Mouse (Mus musculus) ES-E14 (cell line): ENCODE results near the gene Txndc16. TPM values are rescaled to one million over a fixed set of nuclear protein-coding genes. Genes with fewer than 3 reads are reported as not detected.

Experiments used
- DNase-seq: peaks from one replicate; pipeline ENCODE4 v3.0.0-alpha.2; 2013; ENCODE audit warnings: low read depth, low spot score
- H3K27ac ChIP-seq: 2 replicates; pipeline ENCODE4 v1.5.1; 2012; ENCODE audit warnings: low read depth, mild to moderate bottlenecking, low read length, moderate library complexity, mixed read lengths; ENCODE audit not compliant: poor library complexity, insufficient read depth, severe bottlenecking
- H3K36me3 ChIP-seq: 2 replicates; pipeline ENCODE4 v1.6.1; 2012; ENCODE audit warnings: mild to moderate bottlenecking, low read length, moderate library complexity, mixed read lengths; ENCODE audit not compliant: control insufficient read depth, poor library complexity, insufficient read depth, severe bottlenecking
- H3K4me1 ChIP-seq, 2 experiments: fragments of 150-350 bp in 1 of 2; sonication (generic) in 1 of 2; 2 replicates each; pipeline ENCODE4 v1.6.1; 2012; ENCODE audit warnings: low read length in 2 of 2, mild to moderate bottlenecking in 1 of 2, mixed read lengths in 1 of 2; ENCODE audit not compliant: control insufficient read depth in 2 of 2, insufficient read depth in 2 of 2, poor library complexity in 1 of 2
- H3K4me3 ChIP-seq, 2 experiments: fragments of 150-350 bp in 1 of 2; sonication (generic) in 1 of 2; 2 replicates each; pipeline ENCODE4 v1.5.1; 2012; ENCODE audit warnings: low read length in 2 of 2, low read depth in 1 of 2, mild to moderate bottlenecking in 1 of 2, mixed read lengths in 1 of 2; ENCODE audit not compliant: insufficient read depth in 1 of 2, poor library complexity in 1 of 2, severe bottlenecking in 1 of 2
- H3K9ac ChIP-seq: 2 replicates; pipeline ENCODE4 v1.6.1; 2012; ENCODE audit warnings: low read depth, mild to moderate bottlenecking, low read length, mixed read lengths; ENCODE audit not compliant: poor library complexity, insufficient read depth, severe bottlenecking
- H3K9me3 ChIP-seq: fragments of 150-350 bp; sonication (generic); 2 replicates; pipeline ENCODE4 v1.6.1; 2012; ENCODE audit warnings: low read depth, mild to moderate bottlenecking, low read length; ENCODE audit not compliant: control insufficient read depth, insufficient read depth
- CHD2 ChIP-seq: IDR thresholded peaks from 2 replicates; pipeline ENCODE4 v1.6.1; 2014; ENCODE audit warnings: mild to moderate bottlenecking, low read depth, low read length, inconsistent platforms
- HCFC1 ChIP-seq: IDR thresholded peaks from 2 replicates; pipeline ENCODE4 v1.6.1; 2012; ENCODE audit warnings: low read length, inconsistent platforms, borderline replicate concordance; ENCODE audit not compliant: insufficient read depth
- MAFK ChIP-seq: IDR thresholded peaks from 2 replicates; pipeline ENCODE4 v1.6.1; 2014; ENCODE audit warnings: mild to moderate bottlenecking, low read depth, low read length, inconsistent platforms; ENCODE audit not compliant: insufficient read depth
- ZC3H11A ChIP-seq: IDR thresholded peaks from 2 replicates; pipeline ENCODE4 v1.6.1; 2012; ENCODE audit warnings: low read depth, mild to moderate bottlenecking, inconsistent platforms, low read length, borderline replicate concordance
- ZNF384 ChIP-seq: IDR thresholded peaks from 2 replicates; pipeline ENCODE4 v1.6.1; 2012; ENCODE audit warnings: low read depth, low read length, inconsistent platforms
- in situ Hi-C, 2 experiments: fragments of 600-800 bp; cut with MboI; formaldehyde crosslinking; loops; one replicate each; pipeline ENCODE4 v1.15.1; 2025; ENCODE audit warnings: low sequenced_read_pairs in 2 of 2, inconsistent platforms in 1 of 2; ENCODE audit not compliant: unreplicated experiment in 2 of 2
- total RNA-seq: library from RNA; depleted of rRNA; stranded (reverse); fragments of 300-350 nt; gene quantifications from 2 replicates; pipeline ENCODE4 v1.2.3, GENCODE M21; 2012

Gene Txndc16
- total RNA-seq, 1 experiment, result 3.2 TPM

DNA sequence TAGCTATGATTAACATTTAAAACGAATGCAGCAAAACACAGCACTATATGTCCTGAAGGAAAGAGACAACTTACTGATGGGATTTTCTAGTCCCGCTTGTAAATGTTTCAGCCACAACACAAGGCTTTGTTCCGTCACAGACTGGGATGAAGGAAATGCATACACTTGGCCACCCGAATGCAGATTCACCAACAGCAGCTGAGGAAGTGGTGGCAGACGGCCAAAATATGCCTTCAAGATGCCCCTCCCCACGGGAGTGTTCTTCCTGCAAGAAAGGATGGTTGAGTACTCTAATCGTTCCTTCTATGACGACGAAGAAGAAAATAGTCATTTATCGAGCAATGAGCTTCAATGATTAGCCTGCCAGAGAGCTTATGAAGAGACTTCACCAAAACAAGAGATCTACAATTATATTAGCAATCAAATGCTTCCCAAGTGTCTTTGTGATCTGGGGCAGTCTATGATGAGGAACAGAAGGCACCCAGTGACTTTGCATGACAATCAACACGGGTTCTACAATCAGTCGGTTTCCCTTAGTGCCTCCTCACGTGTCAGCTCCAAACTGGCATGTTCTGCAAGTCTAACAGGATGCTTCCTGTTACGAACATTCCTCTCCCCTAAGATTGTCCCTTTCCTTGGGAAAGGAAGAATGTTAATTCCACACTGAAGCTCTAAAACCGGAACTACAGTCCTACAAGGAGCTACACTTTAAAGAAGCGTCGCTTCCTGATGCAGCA lies 79.6 kb downstream of the Txndc16 start:
- TF ChIP-seq CHD2 (no peak), HCFC1 (no peak), ZNF384 (no peak), ZC3H11A (no peak), MAFK (no peak)
- Histone ChIP-seq H3K36me3 (no peaks in the 10 kb centered on the region), H3K9ac (no peak overlapping the region), H3K27ac (no peak overlapping the region), H3K4me3 (no peak overlapping the region), H3K9me3 (no peaks in the 10 kb centered on the region), H3K4me1 (no peaks in the 10 kb centered on the region)
- DNase-seq, result no peak
- in situ Hi-C loops, result no loop called here

DNA sequence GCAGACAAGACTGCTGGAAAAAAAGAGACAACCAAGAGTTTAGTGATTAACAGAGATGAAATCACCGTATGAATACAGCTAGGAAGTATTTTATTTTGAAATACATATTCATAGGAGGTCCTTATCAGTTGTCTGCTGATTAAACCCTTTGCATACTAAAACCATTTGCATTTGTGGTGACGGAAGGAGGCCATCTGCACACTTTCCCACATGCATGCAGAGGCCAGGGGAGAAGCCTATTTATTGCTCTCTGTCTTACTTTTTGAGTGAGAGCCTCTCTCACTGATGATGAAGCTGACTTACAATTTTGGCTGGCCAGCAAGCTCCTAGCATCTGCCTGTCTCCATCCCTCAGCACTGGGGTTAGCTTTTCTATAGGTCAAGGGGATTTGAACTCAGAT lies 84.2 kb downstream of the Txndc16 start:
- Histone ChIP-seq H3K9ac (no peak overlapping the region), H3K4me1 (no peaks in the 10 kb centered on the region), H3K4me3 (no peak overlapping the region), H3K9me3 (no peaks in the 10 kb centered on the region), H3K27ac (no peak overlapping the region), H3K36me3 (no peaks in the 10 kb centered on the region)
- TF ChIP-seq CHD2 (no peak), MAFK (no peak), ZC3H11A (no peak), HCFC1 (no peak), ZNF384 (no peak)
- in situ Hi-C loops, result loop anchor here in 1 of 2 experiments (5.0 kb wide), 1 partner anchor 159 kb away; no protein-coding TSS in a partner anchor
- DNase-seq, result no peak

DNA sequence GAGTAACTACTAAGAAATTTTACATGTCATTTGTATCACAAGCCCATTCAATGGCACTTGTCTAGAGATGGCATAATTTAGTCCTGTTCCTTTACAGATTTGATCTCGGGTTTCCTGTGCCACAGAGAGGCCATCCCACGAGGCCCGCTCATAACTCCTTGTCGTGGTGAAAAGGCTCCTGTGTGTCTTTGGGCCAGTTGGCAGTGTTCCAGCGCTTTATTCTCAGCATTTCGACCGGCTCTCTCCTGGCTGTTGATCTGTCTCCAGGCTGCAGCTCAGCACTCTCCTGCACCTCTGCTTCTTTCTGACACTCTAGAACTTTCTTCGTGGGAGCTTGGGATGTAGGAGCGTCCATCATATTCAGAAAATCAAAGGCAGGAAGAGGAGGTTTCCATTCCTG lies 84.6 kb downstream of the Txndc16 start:
- in situ Hi-C loops, result loop anchor here in 1 of 2 experiments (5.0 kb wide), 1 partner anchor 158 kb away; no protein-coding TSS in a partner anchor
- Histone ChIP-seq H3K4me3 (no peak overlapping the region), H3K9ac (no peak overlapping the region), H3K27ac (no peak overlapping the region), H3K36me3 (no peaks in the 10 kb centered on the region), H3K4me1 (no peaks in the 10 kb centered on the region), H3K9me3 (no peaks in the 10 kb centered on the region)
- no peak for TF ChIP-seq HCFC1
- TF ChIP-seq ZNF384, result no peak
- TF ChIP-seq CHD2, result no peak
- TF ChIP-seq ZC3H11A, result no peak
- no peak for TF ChIP-seq MAFK
- no peak for DNase-seq

- in situ Hi-C loops, result no loop called here
- no peak overlapping the region for H3K4me3 ChIP-seq
These were observed 101.8 kb downstream of the Txndc16 start for GRCm38 (mm10) chr14:45118359-45118758.

GRCm38 (mm10) chr14:45102201-45102600 lies 117.9 kb downstream of the Txndc16 start:
- Histone ChIP-seq H3K9me3 (no peaks in the 10 kb centered on the region), H3K9ac (no peak overlapping the region), H3K4me3 (no peak overlapping the region), H3K4me1 (no peaks in the 10 kb centered on the region), H3K27ac (no peak overlapping the region), H3K36me3 (no peaks in the 10 kb centered on the region)
- in situ Hi-C loops, result no loop called here
- TF ChIP-seq ZNF384, result no peak
- TF ChIP-seq ZC3H11A, result no peak
- TF ChIP-seq HCFC1, result no peak
- no peak for TF ChIP-seq CHD2
- TF ChIP-seq MAFK, result no peak
- no peak for DNase-seq

More at GRCm38 (mm10) chr14:45118359-45118758, 101.8 kb downstream of the Txndc16 start:
- TF ChIP-seq ZC3H11A, result no peak
- Histone ChIP-seq H3K36me3 (no peaks in the 10 kb centered on the region), H3K4me1 (no peaks in the 10 kb centered on the region), H3K9ac (no peak overlapping the region), H3K27ac (no peak overlapping the region), H3K9me3 (no peaks in the 10 kb centered on the region)
- DNase-seq, result no peak
